Mouse (Mus musculus) olfactory bulb, adult 2 months (tissue): ENCODE measurements around the gene Bcl2l12. TPM values are rescaled to one million over a fixed set of nuclear protein-coding genes. Genes with fewer than 3 reads are reported as not detected.

Source experiments
- H3K27ac ChIP-seq: fragments of 200-500 bp; 2 replicates; pipeline ENCODE4 v1.5.1; 2012; ENCODE audit warnings: low read depth, low read length; ENCODE audit not compliant: insufficient read depth
- H3K4me1 ChIP-seq: fragments of 200-500 bp; 2 replicates; pipeline ENCODE4 v1.6.1; 2012; ENCODE audit warnings: low read length; ENCODE audit not compliant: control insufficient read depth, insufficient read depth
- H3K4me3 ChIP-seq: fragments of 200-500 bp; 2 replicates; pipeline ENCODE4 v1.5.1; 2012; ENCODE audit warnings: mild to moderate bottlenecking, low read depth, low read length, moderate library complexity; ENCODE audit not compliant: insufficient read depth
- CTCF ChIP-seq: fragments of 200-500 bp; IDR thresholded peaks from 2 replicates; pipeline ENCODE4 v1.5.1; 2012; ENCODE audit warnings: low read depth, mild to moderate bottlenecking, low read length, moderate library complexity; ENCODE audit not compliant: insufficient read depth
- POLR2A ChIP-seq: fragments of 200-500 bp; IDR thresholded peaks from 2 replicates; pipeline ENCODE4 v1.6.1; 2012; ENCODE audit warnings: mild to moderate bottlenecking, low read depth, low read length, moderate library complexity; ENCODE audit not compliant: insufficient read depth
- WGBS: fragments of 180-500 bp; shearing (Covaris S2); methylation state at CpG from one replicate; pipeline ENCODE4 v1.1.7; 2018; 5-methylcytosine and 5-hydroxymethylcytosine counted together
- polyA plus RNA-seq: library from polyadenylated mRNA; stranded (reverse); fragments of >200 nt; gene quantifications from 2 replicates; pipeline ENCODE4 v1.2.4, GENCODE M21; 2012; ENCODE audit warnings: low replicate concordance; ENCODE audit not compliant: missing spikeins, insufficient read depth, insufficient read length

Bcl2l12 gene
- polyA plus RNA-seq, 1 experiment = not detected

GRCm38 (mm10) chr7:44959874-44960511, 38.5 kb downstream of the Bcl2l12 start:
- Histone ChIP-seq H3K4me3 (no peak overlapping the region), H3K27ac (no peak overlapping the region), H3K4me1 (no peaks in the 10 kb centered on the region)
- WGBS = 79% methylated on average over 10 of the region's 10 CpGs
- TF ChIP-seq CTCF (no peak), POLR2A (no peak)

- TF ChIP-seq POLR2A (no peak), CTCF (no peak)
- no peaks in the 10 kb centered on the region for H3K4me1 ChIP-seq
- 90% methylated on average over 8 of the region's 8 CpGs for WGBS
- no peak overlapping the region for H3K27ac ChIP-seq
- no peak overlapping the region for H3K4me3 ChIP-seq
These were observed 39.2 kb downstream of the Bcl2l12 start for GRCm38 (mm10) chr7:44959281-44959680.

- no peak overlapping the region for H3K27ac ChIP-seq
- WGBS = 45% methylated on average over 7 of the region's 7 CpGs
- no peak overlapping the region for H3K4me3 ChIP-seq
- 0 out of 2 replicates have a peak, but pooled peaks cover 2% of the 10 kb centered on the region for H3K4me1 ChIP-seq
- TF ChIP-seq POLR2A (no peak), CTCF (no peak)
These were observed 40.3 kb downstream of the Bcl2l12 start for GRCm38 (mm10) chr7:44958208-44958607.

- H3K4me3 ChIP-seq = no peak overlapping the region
- peaks cover 10% of the 10 kb centered on the region for H3K4me1 ChIP-seq
- WGBS = 65% methylated on average over 20 of the region's 20 CpGs
- TF ChIP-seq CTCF = no peak
- no peak for TF ChIP-seq POLR2A
- H3K27ac ChIP-seq = no peak overlapping the region
These were observed 41.2 kb downstream of the Bcl2l12 start for GRCm38 (mm10) chr7:44957183-44957835.

- no peak for TF ChIP-seq CTCF
- TF ChIP-seq POLR2A = no peak
- Histone ChIP-seq H3K27ac (no peak overlapping the region), H3K4me1 (peaks cover 15% of the 10 kb centered on the region), H3K4me3 (no peak overlapping the region)
- WGBS = 59% methylated on average over 6 of the region's 6 CpGs
These were observed 42.2 kb downstream of the Bcl2l12 start for GRCm38 (mm10) chr7:44956266-44956665.

- Histone ChIP-seq H3K27ac (no peak overlapping the region), H3K4me3 (no peak overlapping the region), H3K4me1 (peaks cover 15% of the 10 kb centered on the region)
- TF ChIP-seq POLR2A (no peak), CTCF (no peak)
- 43% methylated on average over 5 of the region's 5 CpGs for WGBS
These were observed 42.9 kb downstream of the Bcl2l12 start for GRCm38 (mm10) chr7:44955628-44956027.

- WGBS = 81% methylated on average over 12 of the region's 12 CpGs
- no peak overlapping the region for H3K27ac ChIP-seq
- TF ChIP-seq POLR2A = no peak
- no peak for TF ChIP-seq CTCF
- no peak overlapping the region for H3K4me3 ChIP-seq
- H3K4me1 ChIP-seq = peaks cover 22% of the 10 kb centered on the region
These were observed 44.2 kb downstream of the Bcl2l12 start for GRCm38 (mm10) chr7:44954091-44954885.

GRCm38 (mm10) chr7:44953561-44953960, 45.0 kb downstream of the Bcl2l12 start:
- WGBS = 65% methylated on average over 14 of the region's 14 CpGs
- peaks cover 22% of the 10 kb centered on the region for H3K4me1 ChIP-seq
- no peak overlapping the region for H3K4me3 ChIP-seq
- TF ChIP-seq CTCF = no peak
- TF ChIP-seq POLR2A = no peak
- no peak overlapping the region for H3K27ac ChIP-seq
